Mouse (Mus musculus): ENCODE results near the gene Sytl3.
"Not testable (repeated sequence)": the region's sequence is repeated elsewhere in the genome, so short reads cannot be mapped to it uniquely, and the experiment has no call there.

The Sytl3 gene

DNA sequence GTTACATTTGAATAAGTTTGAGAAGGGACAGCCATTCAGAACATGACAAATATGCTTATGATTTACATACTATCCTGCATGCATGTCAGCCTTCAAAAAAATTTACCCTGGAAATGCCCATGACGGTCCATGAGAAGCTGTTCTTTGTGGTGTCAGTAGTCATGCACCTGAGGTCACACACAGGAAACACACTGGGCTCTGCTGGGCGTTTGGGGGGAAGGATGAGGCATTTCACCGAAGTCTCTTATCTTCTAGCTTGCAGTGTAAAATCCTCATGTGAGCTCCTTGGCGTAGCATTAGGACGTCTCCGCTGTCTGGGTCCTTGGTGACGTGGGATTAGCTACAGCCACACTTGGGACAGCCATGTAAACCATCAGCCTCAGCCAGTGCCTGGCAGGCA lies at the start of gene Sytl3:
Sytl3 (plus strand) TSS at position 293 of the 400 bp plus-strand sequence.
- not testable (repeated sequence) for DNase-seq (ENCODE audit: low spot score in 2 of 2)

DNA sequence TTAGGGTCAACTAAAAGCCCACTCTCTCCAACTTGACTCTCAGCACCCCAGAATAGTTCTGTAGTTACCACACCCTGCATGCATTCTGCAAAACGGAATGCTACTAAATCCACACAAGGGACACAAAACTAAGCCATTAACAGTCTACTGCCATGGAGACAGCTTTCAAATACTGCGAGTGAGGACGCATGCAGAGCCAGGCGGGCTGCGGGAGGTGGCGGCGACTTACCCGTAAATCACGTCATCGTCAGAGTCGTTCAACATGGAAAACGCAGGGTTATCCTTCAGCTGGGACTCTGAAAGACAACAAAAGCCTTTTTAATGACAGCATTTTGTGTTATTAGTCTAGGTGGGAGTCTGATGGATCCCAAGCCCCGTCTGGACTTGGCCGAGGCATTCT lies 45.4 kb upstream of the Sytl3 start:
- not testable (repeated sequence) for DNase-seq (ENCODE audit: low spot score in 2 of 2)

DNA sequence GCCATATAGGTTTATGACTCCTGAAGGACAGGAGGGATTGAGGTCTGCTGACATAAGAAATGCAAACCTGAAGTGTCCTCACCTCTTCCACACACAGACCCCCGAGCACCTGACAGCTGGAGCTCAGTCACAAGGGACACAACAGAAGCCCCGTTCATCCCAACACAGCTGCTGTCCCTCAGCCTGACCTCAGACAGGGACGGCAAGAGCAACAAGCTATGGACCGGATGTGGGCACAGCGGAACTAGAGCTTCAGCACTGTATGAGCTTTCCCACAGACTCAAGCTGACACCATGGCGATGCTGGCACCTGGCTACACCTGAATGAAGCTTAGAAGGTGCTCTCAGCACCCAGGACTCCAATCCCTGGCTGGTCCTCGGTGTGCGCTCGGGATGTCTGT lies 44.6 kb upstream of the Sytl3 start:
- DNase-seq (ENCODE audit: low spot score in 2 of 2): not testable (repeated sequence)

DNA sequence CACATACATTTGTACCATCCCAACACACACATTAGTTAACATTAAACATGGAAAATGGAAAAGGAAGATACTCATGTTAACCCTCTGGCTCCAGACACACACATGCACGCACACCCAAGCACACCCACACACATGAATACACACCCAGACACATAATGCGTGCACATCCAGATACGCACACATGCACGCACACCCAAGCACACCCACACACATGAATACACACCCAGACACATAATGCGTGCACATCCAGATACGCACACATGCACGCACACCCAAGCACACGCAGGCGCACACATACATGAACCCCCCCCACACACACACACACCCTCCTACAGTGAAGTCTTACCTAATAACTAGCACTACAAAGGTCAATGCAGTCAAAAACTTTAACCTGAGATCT lies 42.2 kb upstream of the Sytl3 start:
- DNase-seq (ENCODE audit: low spot score in 2 of 2): not testable (repeated sequence)

DNA sequence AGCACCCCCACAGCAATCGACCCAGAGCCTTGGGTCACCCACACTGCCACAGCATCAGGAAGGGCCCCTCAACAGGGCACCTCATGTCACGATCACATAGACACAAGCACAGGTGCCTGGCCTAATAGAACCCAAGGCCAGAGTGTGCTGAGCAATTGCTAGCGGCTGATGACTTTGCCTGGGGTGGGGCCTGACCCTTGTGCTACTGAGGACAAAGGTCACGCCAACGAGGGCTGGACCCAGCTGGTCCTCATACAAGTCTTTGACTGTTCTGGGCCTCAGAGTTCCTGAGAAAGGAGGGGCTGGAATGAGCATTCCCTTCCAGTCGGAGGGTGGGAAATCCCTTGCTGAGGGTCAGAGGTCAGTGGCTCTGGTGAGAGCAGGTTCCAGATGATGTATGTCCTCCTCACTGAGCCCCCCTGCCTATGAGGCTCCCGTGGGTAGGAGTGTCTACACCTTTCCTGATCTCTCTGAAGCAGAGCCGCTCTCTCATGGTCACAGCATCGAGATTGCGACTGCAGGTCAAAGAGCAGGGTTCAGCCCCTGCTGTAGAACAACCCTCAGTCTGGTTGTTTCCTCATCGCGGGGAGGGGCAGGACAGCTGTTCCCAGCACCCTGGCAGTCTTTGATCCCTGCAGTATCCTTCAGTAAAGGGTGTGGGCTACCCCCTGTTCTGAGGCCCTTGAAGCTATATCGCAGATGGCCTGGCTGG lies 41.0 kb upstream of the Sytl3 start:
- DNase-seq (ENCODE audit: low spot score in 2 of 2): not testable (repeated sequence)

DNA sequence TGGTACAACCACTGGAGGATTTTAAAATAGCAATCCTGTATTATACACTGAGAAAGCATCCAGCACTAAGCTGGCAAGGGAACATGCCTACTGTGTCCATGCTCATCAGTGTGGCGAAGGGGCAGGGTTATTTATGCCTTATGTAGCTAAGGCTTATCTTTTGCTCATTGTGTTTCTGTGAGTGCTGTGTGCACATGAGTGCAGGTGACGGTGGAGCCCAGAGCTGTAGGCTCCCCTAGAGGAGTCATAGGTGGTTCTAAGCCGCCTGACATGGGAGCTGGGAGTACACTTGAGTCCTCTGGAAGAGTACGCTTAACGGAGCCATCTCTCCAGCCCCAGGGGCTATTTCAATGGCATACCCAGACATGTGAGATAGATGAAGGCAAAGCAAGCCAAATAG lies 39.6 kb upstream of the Sytl3 start:
- DNase-seq (ENCODE audit: low spot score in 2 of 2): not testable (repeated sequence)

DNA sequence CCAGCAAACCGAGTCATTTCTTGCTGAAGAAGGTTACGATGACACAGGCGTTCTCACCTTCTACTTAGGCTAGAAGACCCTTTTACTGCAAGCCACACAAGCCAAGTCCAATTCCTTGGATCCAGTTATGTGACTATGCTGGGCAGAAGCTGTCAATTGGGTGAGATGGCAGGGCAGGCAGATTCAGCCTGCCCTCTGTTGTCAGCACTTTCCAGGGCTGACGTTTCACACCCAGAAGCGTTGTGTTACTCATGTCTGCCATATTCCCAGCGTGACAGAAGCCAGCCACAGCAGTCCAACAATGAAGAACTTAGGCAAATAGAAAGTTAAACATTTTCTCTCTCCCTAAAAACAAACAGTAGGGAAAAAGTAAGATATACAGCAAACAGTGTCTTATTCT lies 38.9 kb upstream of the Sytl3 start:
- DNase-seq (ENCODE audit: low spot score in 2 of 2): not testable (repeated sequence)

DNA sequence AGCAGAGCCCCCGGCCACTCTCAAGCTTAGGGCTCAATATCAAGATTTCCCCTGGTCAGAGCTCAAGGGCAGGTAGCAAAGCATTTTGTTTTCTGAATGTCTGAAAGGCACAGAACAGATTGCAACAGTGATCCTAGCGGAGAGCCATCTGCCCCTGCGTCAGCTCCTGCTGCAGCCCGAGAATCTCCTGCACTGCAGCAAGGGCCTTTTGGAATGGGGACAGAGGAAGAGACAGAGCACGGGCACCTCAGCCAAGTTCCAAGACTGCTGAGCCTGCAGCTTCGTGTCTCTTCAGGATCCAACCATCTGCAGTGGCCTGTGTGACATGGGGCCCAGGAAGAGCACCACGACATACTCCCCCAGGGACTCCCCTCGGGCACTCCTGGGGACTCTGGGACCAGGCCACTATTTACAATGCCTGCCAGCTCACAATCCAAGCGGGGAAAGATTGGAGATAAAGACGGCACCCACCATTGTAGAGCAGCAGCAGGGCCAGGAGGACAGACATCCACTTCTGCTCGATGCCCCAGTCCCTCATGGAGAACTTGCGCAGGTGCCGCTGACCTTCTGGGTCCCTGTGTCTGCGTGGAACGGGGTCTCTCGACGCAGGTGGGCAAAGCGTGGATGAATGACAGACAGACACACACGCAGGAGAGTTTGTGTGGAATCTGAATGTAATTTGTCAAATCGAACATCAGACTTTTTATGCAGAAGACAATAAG lies 38.0 kb upstream of the Sytl3 start:
- not testable (repeated sequence) for DNase-seq (ENCODE audit: low spot score in 2 of 2)

DNA sequence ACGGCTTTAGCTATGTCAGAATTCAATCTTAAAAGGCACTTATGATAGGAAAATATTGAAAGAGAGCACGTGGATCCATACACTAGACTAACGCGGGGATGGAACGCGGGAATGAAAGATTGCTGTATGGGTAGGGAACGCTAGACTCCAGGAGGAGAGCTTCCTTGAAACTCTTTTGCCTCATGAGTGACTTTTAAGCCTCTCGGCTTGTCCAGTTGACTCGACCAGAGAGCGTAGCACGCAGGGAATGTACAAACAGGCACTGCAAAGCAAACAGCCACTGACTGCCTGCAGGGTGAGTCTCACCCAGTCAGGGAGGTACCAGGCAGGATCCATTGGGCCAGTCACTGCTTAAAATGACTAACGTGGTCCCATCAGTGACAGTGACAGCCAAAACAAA lies 36.9 kb upstream of the Sytl3 start:
- peak in 1 of 2 experiments; percentile 23 for DNase-seq (ENCODE audit: low spot score in 2 of 2)

DNA sequence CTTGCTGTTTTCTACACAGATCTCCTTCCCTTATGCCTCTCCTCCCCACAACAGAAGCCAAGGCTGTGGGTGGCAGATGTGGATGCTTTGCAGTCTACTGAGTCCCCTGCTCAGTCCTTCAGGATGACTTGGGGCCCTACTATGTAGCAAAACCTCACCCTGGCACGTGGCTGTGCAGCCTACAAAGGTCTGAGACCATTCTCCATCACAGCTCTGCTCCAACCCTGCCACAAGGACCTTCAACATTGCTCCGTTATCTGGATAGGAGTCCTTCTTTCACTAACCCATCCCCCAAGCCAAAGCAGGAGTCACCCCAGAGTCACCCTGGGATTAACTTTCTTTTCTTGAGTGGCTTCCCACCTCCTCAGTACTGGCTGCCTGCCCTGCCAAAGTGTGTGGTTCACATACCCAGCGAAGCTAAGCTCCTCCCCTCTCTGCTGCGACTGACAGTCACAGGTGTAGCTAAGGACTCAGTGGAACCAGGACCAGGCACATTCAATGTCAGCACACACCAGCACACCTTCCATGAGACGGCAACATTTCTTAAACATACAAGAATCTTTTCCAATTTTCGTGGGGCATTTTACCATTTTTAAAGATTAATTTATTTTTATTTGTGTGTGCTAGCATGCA lies 33.9 kb upstream of the Sytl3 start:
- DNase-seq (ENCODE audit: low spot score in 2 of 2): not testable (repeated sequence)

DNA sequence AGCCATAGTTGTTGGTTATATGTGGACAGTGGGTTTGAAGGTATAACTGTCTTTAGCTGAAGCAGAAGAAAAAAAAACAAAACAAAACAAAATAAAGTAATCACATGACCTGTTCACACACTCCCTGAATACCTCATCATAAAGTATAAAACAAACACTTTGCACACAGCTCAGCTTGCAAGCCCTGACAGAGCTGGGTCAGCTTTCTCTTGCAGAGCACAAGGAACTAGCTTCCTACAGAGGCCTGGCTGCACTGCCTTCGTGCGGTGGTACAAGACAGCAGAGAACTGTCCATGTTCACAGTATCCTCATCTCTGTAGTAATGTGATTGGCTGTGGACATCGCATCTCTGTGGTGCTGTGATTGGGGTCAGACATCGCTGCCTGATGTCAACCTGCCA lies 28.5 kb upstream of the Sytl3 start:
- DNase-seq (ENCODE audit: low spot score in 2 of 2): not testable (repeated sequence)

DNA sequence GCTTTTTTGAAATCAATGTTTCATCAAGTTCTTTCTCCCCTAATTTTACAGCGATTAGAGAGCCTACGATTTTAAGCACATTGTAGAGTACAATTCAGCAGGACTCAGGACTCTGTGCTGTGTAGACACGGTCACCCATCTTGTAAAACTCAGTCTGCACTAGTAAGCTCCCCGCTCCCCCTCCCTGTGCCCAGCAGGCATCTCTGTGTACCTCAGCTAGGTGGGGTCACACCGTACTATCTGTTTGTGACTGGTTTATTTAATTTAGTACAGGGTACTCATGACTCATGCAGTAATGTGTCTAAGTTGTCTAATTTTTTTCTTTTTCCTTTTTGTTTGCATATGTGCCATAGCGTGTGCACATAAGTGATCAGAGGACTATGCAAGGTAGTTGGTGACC lies 26.0 kb upstream of the Sytl3 start:
- not testable (repeated sequence) for DNase-seq (ENCODE audit: low spot score in 2 of 2)

DNA sequence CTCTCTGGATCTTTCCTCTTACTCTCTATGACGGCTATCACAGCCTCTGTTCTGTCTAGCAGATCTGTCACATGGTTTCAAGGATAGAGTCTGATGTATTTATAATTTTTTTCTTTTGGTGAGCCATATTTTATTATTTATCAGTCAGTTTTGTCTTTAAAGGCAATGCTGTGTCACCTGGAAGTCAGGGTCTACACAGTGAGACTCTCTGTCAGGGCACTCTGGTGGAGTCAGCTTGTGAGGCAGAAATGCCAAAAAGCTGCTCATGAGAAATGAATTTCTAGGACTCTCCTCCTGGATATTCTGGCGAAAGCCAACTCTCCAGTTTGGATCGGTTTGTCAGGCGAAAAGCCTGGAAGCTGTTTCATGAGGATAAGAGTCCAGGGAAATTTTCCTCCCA lies 23.1 kb upstream of the Sytl3 start:
- not testable (repeated sequence) for DNase-seq (ENCODE audit: low spot score in 2 of 2)

DNA sequence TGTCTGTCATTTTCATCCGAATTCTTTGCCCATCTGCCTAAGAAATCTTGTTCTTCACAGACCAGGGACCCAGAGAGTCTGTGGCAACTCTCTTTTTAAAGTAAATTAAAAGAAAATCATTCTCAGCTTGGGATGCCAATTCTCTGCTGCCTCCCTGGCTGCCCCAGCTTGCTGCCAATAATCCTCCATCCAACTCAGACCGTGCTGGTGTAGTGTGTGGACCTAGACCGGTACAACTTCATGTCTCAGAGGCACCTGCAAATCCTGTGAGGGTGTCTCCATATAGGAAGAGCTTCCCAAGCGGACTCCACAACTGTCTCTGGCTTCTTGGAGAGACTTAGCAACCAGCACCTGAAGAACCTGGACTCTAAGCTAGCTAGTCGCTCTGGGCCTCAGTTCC lies 22.0 kb upstream of the Sytl3 start:
- DNase-seq (ENCODE audit: low spot score in 2 of 2): peak in 1 of 2 experiments; percentile 33

DNA sequence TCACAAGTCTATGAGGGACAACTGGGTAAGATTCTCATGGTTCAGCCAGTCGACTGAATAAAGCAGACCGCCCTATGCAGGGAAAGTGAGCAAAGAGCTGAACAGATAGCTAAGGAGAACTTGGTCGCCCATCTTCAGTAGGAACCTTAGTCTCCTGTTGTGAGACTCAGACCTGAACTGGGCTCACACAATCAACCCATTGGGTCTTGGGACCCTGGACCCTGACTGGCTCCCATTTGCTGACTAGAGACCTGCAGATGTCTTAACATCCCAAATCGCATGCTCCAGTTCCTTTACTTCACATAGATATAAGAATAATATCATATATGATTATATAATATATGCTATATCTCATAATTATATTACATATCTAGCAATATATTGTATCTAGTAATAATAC lies 21.5 kb upstream of the Sytl3 start:
- peak in 1 of 2 experiments; percentile 21 for DNase-seq (ENCODE audit: low spot score in 2 of 2)

DNA sequence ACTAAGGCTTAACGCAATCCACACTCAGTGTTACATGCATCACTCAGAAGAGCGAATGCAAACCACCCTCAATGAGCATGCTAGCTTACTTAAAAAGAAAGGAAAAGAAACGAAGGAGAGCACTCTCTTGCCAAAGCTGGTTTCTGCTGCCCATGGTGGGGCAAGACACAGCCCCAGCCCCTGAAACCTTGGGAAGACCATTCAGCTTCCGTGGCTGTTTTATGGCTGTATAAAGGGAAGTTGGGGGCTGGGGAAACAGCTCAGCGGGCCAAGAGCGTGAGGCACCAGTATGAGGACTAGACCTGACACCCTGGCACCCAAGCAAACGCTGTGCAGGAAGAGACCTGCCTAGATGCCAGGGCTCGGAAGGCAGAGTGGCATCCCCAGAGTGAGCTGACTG lies 20.4 kb upstream of the Sytl3 start:
- peak in 1 of 2 experiments; percentile 32 for DNase-seq (ENCODE audit: low spot score in 2 of 2)

DNA sequence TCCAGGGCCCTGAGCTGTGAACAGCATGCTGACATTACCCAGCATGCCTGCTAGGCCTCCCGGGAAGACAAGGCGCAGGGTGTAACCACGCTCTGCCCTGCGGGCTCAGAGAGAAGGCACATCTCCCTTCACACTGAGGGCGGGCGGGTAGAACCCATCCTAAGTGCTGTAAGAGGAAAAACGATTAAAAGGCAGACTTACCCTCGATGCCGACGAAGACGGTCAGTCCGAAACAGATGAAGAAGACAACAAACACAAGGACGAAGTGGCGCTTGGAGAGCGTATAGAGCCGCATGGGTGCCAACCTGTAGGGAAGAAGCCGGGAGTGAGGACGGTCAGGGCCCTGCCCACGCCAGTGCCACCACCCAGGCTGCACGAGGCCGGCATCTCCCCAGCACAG lies 19.4 kb upstream of the Sytl3 start:
- DNase-seq (ENCODE audit: low spot score in 2 of 2): not testable (repeated sequence)

DNA sequence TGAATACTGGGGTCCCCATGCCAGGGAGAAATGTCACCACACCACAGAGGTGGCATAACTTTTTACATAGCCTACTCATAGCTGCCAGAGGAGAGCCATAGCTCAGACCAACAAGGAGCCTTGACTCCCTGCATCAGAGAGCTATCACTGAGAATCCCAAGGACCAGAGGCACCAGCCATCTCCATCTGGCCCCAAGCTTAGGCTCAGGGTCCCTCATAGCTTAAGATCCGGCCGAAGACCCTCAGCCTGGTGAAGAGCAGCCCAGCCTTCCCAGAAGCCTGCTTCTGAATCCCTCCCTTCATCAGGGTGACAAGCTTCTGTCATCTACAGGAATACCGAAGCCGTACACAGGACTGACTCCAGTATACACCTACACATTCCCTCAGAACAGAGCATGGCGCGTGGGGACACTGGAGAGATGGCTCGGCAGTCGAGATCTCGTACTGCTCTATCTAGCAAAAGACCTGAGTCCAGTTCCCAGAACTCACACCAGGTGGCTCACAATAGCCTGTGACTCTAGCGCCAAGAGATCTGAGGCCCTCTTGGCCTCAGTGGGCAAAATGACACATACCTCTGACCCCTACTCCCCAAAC lies 18.8 kb upstream of the Sytl3 start:
- not testable (repeated sequence) for DNase-seq (ENCODE audit: low spot score in 2 of 2)

DNA sequence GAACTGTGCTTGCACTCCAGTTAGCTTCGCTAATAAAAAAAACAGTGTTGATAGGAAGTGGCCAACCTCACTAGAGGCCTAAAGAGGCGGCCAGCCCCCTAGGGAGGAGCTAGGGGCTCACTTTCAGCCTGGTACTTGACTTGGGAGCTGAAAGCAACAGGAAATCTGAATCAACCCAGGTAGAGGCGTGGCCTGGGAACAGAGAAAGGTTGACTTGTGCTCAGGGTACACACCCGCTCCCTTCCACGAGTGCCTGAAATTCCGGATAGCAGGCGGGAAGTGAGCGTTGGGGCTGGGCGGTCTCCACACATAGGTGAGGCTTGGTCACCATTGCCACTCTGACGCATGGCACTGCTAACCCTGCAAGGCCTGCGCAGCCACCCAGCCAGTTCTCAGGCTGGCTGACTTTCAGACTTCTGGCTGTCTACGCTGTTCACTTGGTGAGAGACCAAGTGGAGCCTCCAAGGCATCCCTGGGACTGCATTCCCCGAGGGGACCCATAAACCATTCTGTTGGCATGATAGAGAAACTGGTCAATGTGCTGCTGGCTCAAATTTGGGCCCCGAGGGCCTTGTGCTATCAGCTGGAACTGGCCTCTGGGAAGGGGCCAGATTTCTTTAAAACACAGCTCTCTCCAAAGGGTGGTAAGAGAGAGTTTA lies 18.0 kb upstream of the Sytl3 start:
- not testable (repeated sequence) for DNase-seq (ENCODE audit: low spot score in 2 of 2)

DNA sequence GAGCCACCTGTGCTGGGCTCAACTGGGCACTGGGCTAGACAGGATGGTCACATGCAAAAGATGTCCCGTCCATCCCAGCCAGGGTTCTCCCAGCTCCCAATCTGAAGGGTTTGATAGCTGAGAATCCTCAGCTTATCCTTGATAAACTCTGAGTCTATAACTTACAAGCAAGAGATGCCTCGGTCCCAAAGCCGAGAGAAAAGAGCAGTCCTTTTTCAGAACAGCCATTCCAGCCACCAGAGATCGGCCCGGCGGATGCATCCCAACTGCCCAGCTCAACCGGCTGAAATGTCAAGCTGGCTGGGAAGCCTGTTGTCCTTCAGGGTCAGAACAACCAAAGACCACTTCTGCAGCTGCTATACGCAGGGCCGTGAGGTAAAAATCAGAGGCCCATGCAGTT lies 14.7 kb upstream of the Sytl3 start:
- DNase-seq (ENCODE audit: low spot score in 2 of 2): not testable (repeated sequence)

DNA sequence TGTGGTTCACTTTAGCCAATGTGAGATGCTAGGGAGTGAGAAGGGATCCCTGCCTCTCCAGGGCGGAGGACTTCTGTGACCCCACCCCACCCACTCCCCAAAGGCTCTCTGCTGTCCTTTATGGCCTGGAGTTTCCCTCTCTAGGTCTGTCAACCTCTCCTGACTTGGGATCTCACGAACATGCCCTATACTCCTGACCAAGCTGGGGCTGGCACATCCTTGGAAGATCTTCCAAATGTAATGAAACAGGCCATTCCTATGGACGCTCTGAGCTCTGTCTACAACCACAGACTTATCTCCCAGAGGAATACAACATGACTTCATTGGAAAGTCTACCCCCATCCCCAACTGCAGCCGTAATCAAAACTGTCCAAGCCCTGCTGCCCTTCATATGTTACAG lies 14.2 kb upstream of the Sytl3 start:
- not testable (repeated sequence) for DNase-seq (ENCODE audit: low spot score in 2 of 2)

DNA sequence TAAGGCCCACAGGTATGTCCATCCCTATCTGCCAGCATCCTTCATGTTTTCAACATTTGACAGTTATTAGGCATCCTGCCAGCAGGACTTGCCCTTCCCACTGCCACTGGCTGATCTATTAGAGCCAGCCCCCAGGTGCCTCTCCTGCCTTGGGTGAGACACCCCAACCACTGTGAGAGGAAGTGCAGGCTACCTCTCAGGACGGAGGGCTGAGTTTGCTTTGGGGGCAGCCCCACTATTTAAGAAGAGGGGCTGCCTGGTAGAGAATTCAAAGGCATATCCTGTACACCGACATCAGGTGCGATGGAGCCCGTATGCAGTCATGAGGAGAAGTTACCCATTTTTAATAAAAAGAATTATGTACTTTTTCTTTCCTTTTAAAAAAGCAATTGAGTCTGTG lies 13.2 kb upstream of the Sytl3 start:
- not testable (repeated sequence) for DNase-seq (ENCODE audit: low spot score in 2 of 2)

Data from right cerebral cortex, postnatal 10 days (tissue).